Mouse (Mus musculus) macrophage (primary cell): ENCODE data around the gene Trpm2. TPM values are rescaled to one million over a fixed set of nuclear protein-coding genes. Genes with fewer than 3 reads are reported as not detected.

Experiments
- H3K27ac ChIP-seq: fragments of 350-480 bp; formaldehyde crosslinking; 2 replicates; pipeline ENCODE4 v1.9.0; 2021
- H3K36me3 ChIP-seq: fragments of 350-480 bp; formaldehyde crosslinking; 2 replicates; pipeline ENCODE4 v1.9.0; 2021; ENCODE audit errors: inconsistent target
- H3K4me3 ChIP-seq: fragments of 350-480 bp; formaldehyde crosslinking; 2 replicates; pipeline ENCODE4 v1.9.0; 2021; ENCODE audit errors: inconsistent target
- H3K79me2 ChIP-seq: fragments of 350-480 bp; formaldehyde crosslinking; 2 replicates; pipeline ENCODE4 v1.9.0; 2021; ENCODE audit errors: inconsistent target
- WGBS: methylation state at CpG from one replicate; pipeline ENCODE4 v1.1.7; 2026; ENCODE audit warnings: inconsistent platforms; ENCODE audit not compliant: missing documents; 5-methylcytosine and 5-hydroxymethylcytosine counted together
- polyA plus RNA-seq: library from polyadenylated mRNA; stranded (reverse); fragments of 250-400 nt; gene quantifications from 3 replicates; pipeline ENCODE4 v1.2.4, GENCODE M21; 2018; ENCODE audit warnings: inconsistent platforms

Gene Trpm2
- polyA plus RNA-seq, 1 experiment from 2014 or later: 2.6 TPM

DNA sequence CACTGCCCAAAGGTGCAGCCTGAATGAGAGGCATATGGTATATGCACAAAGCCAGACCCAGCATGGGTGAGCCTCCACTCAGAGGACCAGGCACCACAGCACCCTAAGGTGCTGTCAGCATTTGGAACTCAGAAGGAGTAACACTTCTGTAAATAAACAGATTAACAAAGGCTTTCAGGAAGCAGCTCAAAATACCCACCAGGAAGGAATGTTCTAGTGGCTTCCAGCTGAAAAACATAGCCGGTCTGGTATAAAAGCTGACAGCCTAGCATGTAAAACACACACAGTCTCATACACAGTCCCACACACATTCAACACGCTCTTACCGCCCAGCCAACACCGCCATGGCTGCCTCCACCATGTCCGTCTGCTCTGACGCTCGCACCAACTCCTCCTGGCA, 108.7 kb downstream of the Trpm2 start, which contains the start of gene Gm3285:
Gene Gm3285, plus strand, starts transcription at position 301 of the 400 bp plus-strand sequence.
- 58% methylated on average over 5 of the region's 7 CpGs for WGBS
- H3K36me3 ChIP-seq: no peaks in the 10 kb centered on the region
- H3K4me3 ChIP-seq: no peak within 1 kb of the TSS
- H3K27ac ChIP-seq: no peak within 1 kb of the TSS
- no peaks in the 10 kb centered on the region for H3K79me2 ChIP-seq

Other genes starting within 250 kb of the Trpm2 start
- not detected in 3 replicates for gene Krtap12-1, start 250.0 kb downstream of the Trpm2 start, polyA plus RNA-seq
- not detected in 3 replicates for gene Gm10100, start 244.1 kb downstream of the Trpm2 start, polyA plus RNA-seq
- not detected in 3 replicates for gene Gm18596, start 227.9 kb downstream of the Trpm2 start, polyA plus RNA-seq
- gene Gm9736, start 219.2 kb downstream of the Trpm2 start, polyA plus RNA-seq: not detected in 3 replicates
- gene Gm3233, start 210.9 kb downstream of the Trpm2 start, polyA plus RNA-seq: not detected in 3 replicates
- gene Gm3238, start 199.2 kb downstream of the Trpm2 start, polyA plus RNA-seq: not detected in 3 replicates
- not detected in 3 replicates for gene Gm7138, start 193.6 kb downstream of the Trpm2 start, polyA plus RNA-seq
- gene Gm3250, start 188.0 kb downstream of the Trpm2 start, polyA plus RNA-seq: not detected in 3 replicates
- gene Gm7137, start 182.4 kb downstream of the Trpm2 start, polyA plus RNA-seq: not detected in 3 replicates
- gene Gm9639, start 175.5 kb downstream of the Trpm2 start, polyA plus RNA-seq: not detected in 3 replicates
- gene Gm19668, start 171.4 kb downstream of the Trpm2 start, polyA plus RNA-seq: not detected in 3 replicates
- not detected in 3 replicates for gene Gm9507, start 158.7 kb downstream of the Trpm2 start, polyA plus RNA-seq
- gene Gm2696, start 155.9 kb downstream of the Trpm2 start, polyA plus RNA-seq: not detected in 3 replicates
- not detected in 3 replicates for gene Krtap10-4, start 143.5 kb downstream of the Trpm2 start, polyA plus RNA-seq
- gene Krtap10-10, start 134.6 kb downstream of the Trpm2 start, polyA plus RNA-seq: not detected in 3 replicates
- not detected in 3 replicates for gene Gm36176, start 123.8 kb downstream of the Trpm2 start, polyA plus RNA-seq
- gene Gm10318, start 117.7 kb downstream of the Trpm2 start, polyA plus RNA-seq: not detected in 3 replicates
- not detected in 3 replicates for gene Gm3285, start 108.6 kb downstream of the Trpm2 start, polyA plus RNA-seq
- gene Lrrc3, start 68.0 kb downstream of the Trpm2 start, polyA plus RNA-seq: 0.09 TPM in 1 of 3 replicates, not detected in the others
- gene 1810043G02Rik, start 8.0 kb upstream of the Trpm2 start, polyA plus RNA-seq: 9.8 to 15.6 TPM (median 10.6 TPM) in 3 replicates
- 12.8 to 25.9 TPM (median 18.5 TPM) in 3 replicates for gene Pfkl, start 39.5 kb upstream of the Trpm2 start, polyA plus RNA-seq
- 0.14 to 2.0 TPM in 2 of 3 replicates, not detected in the other for gene Dnmt3l, start 71.4 kb upstream of the Trpm2 start, polyA plus RNA-seq
- not detected in 3 replicates for gene Aire, start 73.0 kb upstream of the Trpm2 start, polyA plus RNA-seq
- 3.6 to 12.1 TPM (median 7.4 TPM) in 3 replicates for gene Icosl, start 98.7 kb upstream of the Trpm2 start, polyA plus RNA-seq
- gene D10Jhu81e, start 199.2 kb upstream of the Trpm2 start, polyA plus RNA-seq: 30.3 to 37.8 TPM (median 37.5 TPM) in 3 replicates
- 6.1 to 17.2 TPM (median 6.1 TPM) in 3 replicates for gene Pwp2, start 214.6 kb upstream of the Trpm2 start, polyA plus RNA-seq